Mouse (Mus musculus) embryonic facial prominence, embryonic 12.5 days (tissue): ENCODE results near the gene Max. TPM values are rescaled to one million over a fixed set of nuclear protein-coding genes. Genes with fewer than 3 reads are reported as not detected.

Experiments
- ATAC-seq: fragments of 200-750 bp; cut with Nextera tagmentation; 2 replicates; pipeline ENCODE4 v1.8.0; 2017; ENCODE audit not compliant: insufficient number of reproducible peaks, insufficient read depth, low FRiP score, low TSS enrichment
- H3K27ac ChIP-seq: fragments of 300-500 bp; sonication (generic); 2 replicates; pipeline ENCODE4 v1.5.1; 2016; ENCODE audit warnings: mild to moderate bottlenecking
- H3K27me3 ChIP-seq: fragments of 300-500 bp; sonication (generic); 2 replicates; pipeline ENCODE4 v1.6.1; 2016; ENCODE audit warnings: mild to moderate bottlenecking, moderate library complexity
- H3K36me3 ChIP-seq: fragments of 300-500 bp; sonication (generic); 2 replicates; pipeline ENCODE4 v1.6.1; 2016; ENCODE audit warnings: mild to moderate bottlenecking
- H3K4me1 ChIP-seq: fragments of 300-500 bp; sonication (generic); 2 replicates; pipeline ENCODE4 v1.6.1; 2016
- H3K4me2 ChIP-seq: fragments of 300-500 bp; sonication (generic); replicated peaks from 2 replicates; pipeline ENCODE4 v1.6.1; 2016; ENCODE audit warnings: mild to moderate bottlenecking, moderate library complexity
- H3K4me3 ChIP-seq: fragments of 300-500 bp; sonication (generic); 2 replicates; pipeline ENCODE4 v1.5.1; 2016; ENCODE audit warnings: mild to moderate bottlenecking
- H3K9ac ChIP-seq: fragments of 300-500 bp; sonication (generic); 2 replicates; pipeline ENCODE4 v1.6.1; 2016; ENCODE audit warnings: mild to moderate bottlenecking, moderate library complexity
- H3K9me3 ChIP-seq: fragments of 300-500 bp; sonication (generic); 2 replicates; pipeline ENCODE4 v1.6.1; 2016; ENCODE audit warnings: mild to moderate bottlenecking, moderate library complexity
- WGBS: fragments of 180-500 bp; shearing (Covaris S2); methylation state at CpG from one replicate; pipeline ENCODE4 v1.1.7; 2016; 5-methylcytosine and 5-hydroxymethylcytosine counted together
- polyA plus RNA-seq: library from polyadenylated mRNA; unstranded; fragments of >200 nt; fragmentation: Nextera tagmentation; extraction: Ambion mirVana; gene quantifications from 2 replicates; pipeline ENCODE4 v1.2.1, GENCODE M21; 2016

Max gene
- polyA plus RNA-seq, 1 experiment from 2014 or later: 13.1 TPM

GRCm38 (mm10) chr12:76931739-76932687 lies 30.0 kb downstream of the Max start:
- no peak overlapping the region for H3K27ac ChIP-seq
- H3K27me3 ChIP-seq: no peaks in the 10 kb centered on the region
- no peaks in the 10 kb centered on the region for H3K4me1 ChIP-seq
- H3K4me2 ChIP-seq: no peak overlapping the region
- no peak overlapping the region for H3K4me3 ChIP-seq
- no peak overlapping the region for H3K9ac ChIP-seq
- no peak for ATAC-seq
- H3K36me3 ChIP-seq: peaks cover 19% of the 10 kb centered on the region
- WGBS: 76% methylated on average over 14 of the region's 14 CpGs
- no peaks in the 10 kb centered on the region for H3K9me3 ChIP-seq

GRCm38 (mm10) chr12:76930177-76930576 lies 31.8 kb downstream of the Max start:
- no peak overlapping the region for H3K9ac ChIP-seq
- H3K36me3 ChIP-seq: peaks cover 5% of the 10 kb centered on the region; the same call in 1 of the 2 replicates
- H3K4me3 ChIP-seq: no peak overlapping the region
- H3K9me3 ChIP-seq: no peaks in the 10 kb centered on the region
- 69% methylated on average over 6 of the region's 6 CpGs for WGBS
- ATAC-seq: no peak
- no peaks in the 10 kb centered on the region for H3K27me3 ChIP-seq
- H3K27ac ChIP-seq: no peak overlapping the region
- H3K4me2 ChIP-seq: no peak overlapping the region
- no peaks in the 10 kb centered on the region for H3K4me1 ChIP-seq

GRCm38 (mm10) chr12:76927539-76927938 lies 34.5 kb downstream of the Max start:
- 64% methylated on average over 10 of the region's 10 CpGs for WGBS
- Histone ChIP-seq H3K27ac (no peak overlapping the region), H3K4me1 (no peaks in the 10 kb centered on the region), H3K9me3 (no peaks in the 10 kb centered on the region), H3K36me3 (peaks cover 5% of the 10 kb centered on the region; the same call in 1 of the 2 replicates), H3K4me3 (no peak overlapping the region), H3K4me2 (no peak overlapping the region), H3K9ac (no peak overlapping the region), H3K27me3 (no peaks in the 10 kb centered on the region)
- no peak for ATAC-seq

GRCm38 (mm10) chr12:76927012-76927411 lies 35.0 kb downstream of the Max start:
- Histone ChIP-seq H3K27ac (no peak overlapping the region), H3K4me2 (no peak overlapping the region), H3K27me3 (no peaks in the 10 kb centered on the region), H3K4me3 (no peak overlapping the region), H3K36me3 (peaks cover under 1% of the 10 kb centered on the region; the same call in 1 of the 2 replicates), H3K9ac (no peak overlapping the region), H3K9me3 (no peaks in the 10 kb centered on the region), H3K4me1 (no peaks in the 10 kb centered on the region)
- ATAC-seq: no peak
- WGBS: 90% methylated on average over 3 of the region's 3 CpGs

- ATAC-seq: no peak
- H3K9ac ChIP-seq: no peak overlapping the region
- no peaks in the 10 kb centered on the region for H3K36me3 ChIP-seq
- WGBS: 77% methylated on average over 10 of the region's 10 CpGs
- no peak overlapping the region for H3K4me3 ChIP-seq
- no peaks in the 10 kb centered on the region for H3K9me3 ChIP-seq
- H3K4me1 ChIP-seq: no peaks in the 10 kb centered on the region
- no peak overlapping the region for H3K4me2 ChIP-seq
- no peak overlapping the region for H3K27ac ChIP-seq
- no peaks in the 10 kb centered on the region for H3K27me3 ChIP-seq
These were observed 35.6 kb downstream of the Max start for GRCm38 (mm10) chr12:76926338-76926945.

GRCm38 (mm10) chr12:76924904-76925604 lies 36.9 kb downstream of the Max start:
- no peak overlapping the region for H3K27ac ChIP-seq
- no peak overlapping the region for H3K4me3 ChIP-seq
- 90% methylated on average over 10 of the region's 10 CpGs for WGBS
- no peaks in the 10 kb centered on the region for H3K36me3 ChIP-seq
- no peak overlapping the region for H3K9ac ChIP-seq
- no peaks in the 10 kb centered on the region for H3K27me3 ChIP-seq
- H3K4me1 ChIP-seq: no peaks in the 10 kb centered on the region
- no peaks in the 10 kb centered on the region for H3K9me3 ChIP-seq
- no peak overlapping the region for H3K4me2 ChIP-seq
- ATAC-seq: no peak

GRCm38 (mm10) chr12:76923118-76923517 lies 38.9 kb downstream of the Max start:
- H3K9me3 ChIP-seq: no peaks in the 10 kb centered on the region
- H3K4me3 ChIP-seq: no peak overlapping the region
- no peak overlapping the region for H3K9ac ChIP-seq
- H3K27me3 ChIP-seq: no peaks in the 10 kb centered on the region
- H3K4me2 ChIP-seq: no peak overlapping the region
- H3K4me1 ChIP-seq: no peaks in the 10 kb centered on the region
- WGBS: 92% methylated on average over 8 of the region's 8 CpGs
- no peak for ATAC-seq
- no peak overlapping the region for H3K27ac ChIP-seq
- no peaks in the 10 kb centered on the region; the same call in 1 of the 2 replicates for H3K36me3 ChIP-seq

GRCm38 (mm10) chr12:76920990-76921389 lies 41.0 kb downstream of the Max start:
- ATAC-seq: no peak
- H3K9ac ChIP-seq: no peak overlapping the region
- no peaks in the 10 kb centered on the region for H3K9me3 ChIP-seq
- H3K36me3 ChIP-seq: peaks cover 14% of the 10 kb centered on the region; the same call in 1 of the 2 replicates
- no peak overlapping the region for H3K27ac ChIP-seq
- no peak overlapping the region for H3K4me3 ChIP-seq
- H3K27me3 ChIP-seq: no peaks in the 10 kb centered on the region
- H3K4me1 ChIP-seq: no peaks in the 10 kb centered on the region
- 84% methylated on average over 8 of the region's 8 CpGs for WGBS
- H3K4me2 ChIP-seq: no peak overlapping the region

- WGBS: 77% methylated on average over 5 of the region's 6 CpGs
- H3K27me3 ChIP-seq: no peaks in the 10 kb centered on the region
- no peak overlapping the region for H3K9ac ChIP-seq
- H3K4me3 ChIP-seq: no peak overlapping the region
- no peak overlapping the region for H3K27ac ChIP-seq
- H3K9me3 ChIP-seq: no peaks in the 10 kb centered on the region
- peaks cover 15% of the 10 kb centered on the region; the same call in 1 of the 2 replicates for H3K36me3 ChIP-seq
- H3K4me2 ChIP-seq: no peak overlapping the region
- ATAC-seq: 0 out of 2 replicates have a peak, but pooled peaks have one; percentile 11
- H3K4me1 ChIP-seq: no peaks in the 10 kb centered on the region
These were observed 41.6 kb downstream of the Max start for GRCm38 (mm10) chr12:76920398-76920797.

- no peak overlapping the region for H3K4me2 ChIP-seq
- no peaks in the 10 kb centered on the region for H3K4me1 ChIP-seq
- peaks cover 24% of the 10 kb centered on the region; the same call in 1 of the 2 replicates for H3K36me3 ChIP-seq
- ATAC-seq: no peak
- WGBS: 63% methylated on average over 3 of the region's 3 CpGs
- no peaks in the 10 kb centered on the region for H3K9me3 ChIP-seq
- no peak overlapping the region for H3K4me3 ChIP-seq
- H3K27ac ChIP-seq: no peak overlapping the region
- H3K9ac ChIP-seq: no peak overlapping the region
- H3K27me3 ChIP-seq: no peaks in the 10 kb centered on the region
These were observed 43.1 kb downstream of the Max start for GRCm38 (mm10) chr12:76918855-76919254.

- H3K4me1 ChIP-seq: no peaks in the 10 kb centered on the region
- H3K9me3 ChIP-seq: no peaks in the 10 kb centered on the region
- H3K4me2 ChIP-seq: no peak overlapping the region
- no peaks in the 10 kb centered on the region for H3K27me3 ChIP-seq
- H3K36me3 ChIP-seq: peaks cover 24% of the 10 kb centered on the region; the same call in 1 of the 2 replicates
- H3K4me3 ChIP-seq: no peak overlapping the region
- 86% methylated on average over 6 of the region's 6 CpGs for WGBS
- no peak overlapping the region for H3K9ac ChIP-seq
- ATAC-seq: no peak
- no peak overlapping the region for H3K27ac ChIP-seq
These were observed 43.9 kb downstream of the Max start for GRCm38 (mm10) chr12:76918113-76918512.
